Mouse (Mus musculus): ENCODE results near the gene Cldn12.

Cldn12 gene

GRCm38 (mm10) chr5:5504456-5504855 lies 10.3 kb downstream of the Cldn12 start:
- ChIA-PET POLR2A (interaction anchor here in 3 of 4 experiments (0.6 to 3.3 kb wide), 10 partner anchors 8 to 245 kb away, joined by 3 to 18 read pairs (median 4); partner anchors contain the start of genes Gtpbp10 (in 2 of the 3), Steap1 (in 2 of the 3), Cldn12 (in 1 of the 3) and Steap2 (in 1 of the 3)), CTCF (interaction anchor here in 3 of 4 experiments (0.6 to 1.7 kb wide), 7 partner anchors 10 to 342 kb away, joined by 3 to 12 read pairs (median 3); partner anchors contain the start of gene Steap1 (in 2 of the 3))

- ChIA-PET CTCF (interaction anchor here in 3 of 4 experiments (0.7 to 1.7 kb wide), 5 partner anchors 9 to 246 kb away, joined by 3 to 12 read pairs (median 4); partner anchors contain the start of gene Steap1 (in 2 of the 3)), POLR2A (interaction anchor here in 2 of 4 experiments (0.6 to 3.3 kb wide), 3 partner anchors 56 to 1385 kb away, joined by 3 to 18 read pairs (median 17); partner anchors contain the start of genes Gtpbp10 (in 1 of the 2) and Steap1 (in 1 of the 2))
Observed at GRCm38 (mm10) chr5:5503381-5503780, 11.4 kb downstream of the Cldn12 start.

- ChIA-PET CTCF (interaction anchor here in 1 of 4 experiments (1.7 kb wide), 1 partner anchor 248 kb away, joined by 4 read pairs; the partner anchor contains the start of gene Steap1), POLR2A (no interaction called here)
Observed at GRCm38 (mm10) chr5:5501583-5501982, 13.2 kb downstream of the Cldn12 start.

- CTCF ChIA-PET = interaction anchor here in 2 of 4 experiments (1.0 to 2.0 kb wide), 2 partner anchors 253 kb away, joined by 4 to 6 read pairs; partner anchors contain the start of gene Steap1 (in 2 of the 2)
- POLR2A ChIA-PET = interaction anchor here in 1 of 4 experiments (0.6 to 1.5 kb wide), 4 partner anchors 10 to 355 kb away, joined by 3 to 5 read pairs (median 4); no protein-coding TSS in a partner anchor
Observed at GRCm38 (mm10) chr5:5496393-5496792, 18.4 kb downstream of the Cldn12 start.

- CTCF ChIA-PET = interaction anchor here (0.6 to 3.3 kb wide), 11 partner anchors 9 to 534 kb away, joined by 3 to 37 read pairs (median 4); partner anchors contain the start of gene Steap1 (in 2 of the 4)
- POLR2A ChIA-PET = interaction anchor here in 1 of 4 experiments (1.0 kb wide), 1 partner anchor 254 kb away, joined by 3 read pairs; the partner anchor contains the start of gene Steap1
Observed at GRCm38 (mm10) chr5:5495042-5495441, 19.7 kb downstream of the Cldn12 start.

DNA sequence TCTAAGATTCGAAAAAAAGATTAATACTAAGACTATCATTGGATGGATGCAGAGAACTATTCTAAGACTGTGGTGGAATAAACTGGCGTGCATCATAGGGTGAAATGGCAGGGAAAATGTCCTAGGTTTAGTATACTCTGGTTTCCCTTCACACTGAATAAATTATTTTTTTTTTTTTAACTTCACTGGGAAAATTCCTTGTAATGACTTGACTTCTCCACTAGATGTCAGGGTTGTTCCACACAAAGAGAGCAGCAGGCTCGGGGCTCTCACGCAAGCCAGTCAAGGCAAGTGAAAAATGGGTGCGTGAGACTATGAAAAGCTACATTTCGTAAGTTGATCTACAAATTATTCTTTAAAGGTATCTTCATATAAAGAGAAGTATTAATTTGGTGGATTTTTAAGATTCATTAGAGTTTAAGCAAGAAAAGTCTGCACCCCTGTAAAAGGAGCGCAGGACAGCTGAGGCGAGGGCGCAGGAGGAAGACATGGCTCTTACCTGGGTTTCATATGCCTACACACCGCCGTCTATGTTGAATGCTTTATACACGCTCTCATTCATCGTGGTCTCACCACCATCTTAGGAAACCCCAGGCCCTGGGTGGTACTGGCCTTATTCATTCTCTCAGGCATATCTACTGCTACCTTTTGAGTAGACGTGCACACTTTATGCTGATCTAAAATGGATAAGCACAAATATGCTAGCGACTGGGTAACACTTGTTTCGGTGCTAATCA lies 20.3 kb downstream of the Cldn12 start:
- ChIA-PET POLR2A (interaction anchor here in 1 of 4 experiments (1.0 kb wide), 1 partner anchor 255 kb away, joined by 3 read pairs; the partner anchor contains the start of gene Steap1), CTCF (interaction anchor here (0.6 to 3.3 kb wide), 13 partner anchors 9 to 533 kb away, joined by 3 to 37 read pairs (median 3); partner anchors contain the start of gene Steap1 (in 3 of the 4))

GRCm38 (mm10) chr5:5492163-5492562 lies 22.6 kb downstream of the Cldn12 start:
- ChIA-PET POLR2A (no interaction called here), CTCF (interaction anchor here in 3 of 4 experiments (0.7 to 3.3 kb wide), 4 partner anchors 12 to 259 kb away, joined by 3 to 37 read pairs (median 4); partner anchors contain the start of gene Steap1 (in 2 of the 3))

- ChIA-PET POLR2A (interaction anchor here in 2 of 4 experiments (0.6 to 0.9 kb wide), 3 partner anchors 18 to 1895 kb away, joined by 4 to 5 read pairs (median 5); no protein-coding TSS in a partner anchor), CTCF (interaction anchor here (0.5 to 2.5 kb wide), 10 partner anchors 18 to 1449 kb away, joined by 3 to 11 read pairs (median 4); partner anchors contain the start of gene Steap1 (in 2 of the 4))
Observed at GRCm38 (mm10) chr5:5486071-5486470, 28.7 kb downstream of the Cldn12 start.

DNA sequence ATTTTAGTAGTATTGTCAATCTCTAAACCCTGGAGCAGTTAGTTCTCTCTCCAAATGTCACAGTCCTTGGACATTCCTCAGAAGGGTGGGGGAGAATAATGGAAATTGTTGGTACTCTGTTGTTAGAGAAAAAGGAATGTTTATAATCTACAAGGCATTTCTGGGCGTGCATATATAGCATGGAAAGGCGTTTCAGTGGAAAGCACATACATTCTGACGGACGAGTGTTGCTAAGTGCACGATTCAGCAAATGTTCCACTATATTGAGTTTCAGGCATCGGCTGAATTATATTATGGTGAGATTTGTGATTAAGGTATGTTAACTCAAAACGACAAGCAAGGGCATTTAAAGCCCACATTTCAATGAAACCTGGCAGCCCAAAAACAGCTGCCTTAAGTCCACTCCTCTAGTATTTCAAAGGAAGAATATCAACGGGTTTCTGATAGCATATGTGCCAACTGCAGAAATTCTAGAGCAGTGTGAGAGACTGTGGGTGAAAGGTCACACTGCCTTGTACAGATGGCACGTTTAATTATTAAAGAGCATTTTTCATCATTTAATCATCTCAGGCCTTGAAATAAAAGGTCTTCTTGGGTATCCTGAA lies 31.4 kb downstream of the Cldn12 start:
- ChIA-PET POLR2A (no interaction called here), CTCF (no interaction called here)

DNA sequence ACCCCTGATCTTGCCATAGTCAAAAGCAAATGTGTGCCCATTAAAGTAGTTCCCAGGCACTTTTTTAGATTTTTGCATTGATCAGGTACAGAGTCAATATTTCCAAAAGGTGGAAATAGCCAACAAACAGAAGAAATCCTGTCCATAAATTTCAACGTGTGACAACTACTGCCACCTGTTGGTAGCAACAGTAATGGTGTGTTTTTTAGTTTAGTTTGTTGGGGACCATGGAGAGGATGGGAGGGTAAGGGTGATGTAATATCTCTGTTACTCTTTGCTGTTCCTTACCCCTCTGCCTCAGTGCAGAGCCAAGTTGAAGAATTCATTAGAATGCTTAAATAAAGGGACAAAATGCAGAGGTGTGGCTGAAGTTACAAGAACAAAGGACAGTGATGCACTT lies 33.1 kb downstream of the Cldn12 start:
- ChIA-PET CTCF (interaction anchor here in 1 of 4 experiments (0.5 kb wide), 1 partner anchor 40 kb away, joined by 4 read pairs; no protein-coding TSS in a partner anchor), POLR2A (no interaction called here)

DNA sequence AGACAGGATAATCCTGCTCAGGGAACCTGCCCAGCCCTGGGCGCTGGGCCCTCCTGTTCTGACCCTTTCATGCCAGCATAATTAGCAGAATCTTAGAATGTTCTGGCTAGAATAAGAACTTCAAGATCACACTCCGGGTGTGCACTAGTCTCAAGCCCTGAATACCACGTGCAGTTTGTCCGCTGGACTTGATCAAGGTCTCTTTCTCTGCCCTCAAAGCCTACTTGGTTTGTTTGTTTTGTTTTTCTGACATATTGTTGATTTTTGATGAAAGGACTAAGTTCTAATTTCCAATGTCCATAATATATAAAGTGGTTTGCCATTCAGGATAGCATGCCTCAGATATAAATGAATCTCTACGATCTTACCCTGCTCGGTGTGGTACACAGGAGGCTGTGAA lies 35.7 kb downstream of the Cldn12 start, which contains the start of gene 1700015F17Rik:
Gene 1700015F17Rik (minus strand): TSS at position 101 of the 400 bp plus-strand sequence.
- CTCF ChIA-PET = no interaction called here
- POLR2A ChIA-PET = no interaction called here

- POLR2A ChIA-PET = no interaction called here
- CTCF ChIA-PET = no interaction called here
Observed at GRCm38 (mm10) chr5:5476133-5476532, 38.6 kb downstream of the Cldn12 start.

- ChIA-PET POLR2A (no interaction called here), CTCF (no interaction called here)
Observed at GRCm38 (mm10) chr5:5465256-5465655, 49.5 kb downstream of the Cldn12 start.
